Mouse (Mus musculus): ENCODE data around the gene Tmem102. TPM values are rescaled to one million over a fixed set of nuclear protein-coding genes. Genes with fewer than 3 reads are reported as not detected.

The Tmem102 gene
- 3.1 TPM in 2 replicates for polyA plus RNA-seq (2015; fragmentation: Nextera tagmentation; extraction: Ambion mirVana)

- ATAC-seq (replicated peaks; ENCODE audit: extremely low read depth, insufficient read depth, low FRiP score): no peak
- Histone ChIP-seq H3K4me3 (ENCODE audit: low read length) (peak within 1 kb of the TSS; percentile 74), H3K27ac (ENCODE audit: low read length) (no peak within 1 kb of the TSS), H3K36me3 (ENCODE audit: control insufficient read depth, insufficient read depth) (no peaks in the 10 kb centered on the region), H3K4me2 (ENCODE audit: low read depth, low read length) (peak within 1 kb of the TSS; percentile 99), H3K9me3 (replicated peaks; ENCODE audit: control insufficient read depth, low read length) (peaks cover 5% of the 10 kb centered on the region; the same call in 1 of the 2 replicates), H3K9ac (ENCODE audit: low read length) (peak within 1 kb of the TSS; percentile 18; the same call in 1 of the 2 replicates), H3K4me1 (ENCODE audit: control insufficient read depth, insufficient read depth, low read length) (peaks cover 38% of the 10 kb centered on the region), H3K27me3 (ENCODE audit: control insufficient read depth, insufficient read depth, low read length) (peaks cover 13% of the 10 kb centered on the region)
- 14% methylated on average over 29 of the region's 29 CpGs for WGBS
These were observed at the start of gene Tmem102 for GRCm38 (mm10) chr11:69804972-69805909. Tmem102 (minus strand) TSS chr11:69805624.

- Histone ChIP-seq H3K4me2 (ENCODE audit: low read depth, low read length) (no peak overlapping the region), H3K9ac (ENCODE audit: low read length) (no peak overlapping the region)
These were observed 49.3 kb upstream of the Tmem102 start for GRCm38 (mm10) chr11:69854680-69855079.

GRCm38 (mm10) chr11:69853994-69854393 lies 48.6 kb upstream of the Tmem102 start:
- no peak overlapping the region for H3K27ac ChIP-seq (ENCODE audit: low read length)
- H3K4me2 ChIP-seq (ENCODE audit: low read depth, low read length): no peak overlapping the region
- no peaks in the 10 kb centered on the region for H3K9me3 ChIP-seq (replicated peaks; ENCODE audit: control insufficient read depth, low read length)
- peaks cover 25% of the 10 kb centered on the region for H3K36me3 ChIP-seq (ENCODE audit: control insufficient read depth, insufficient read depth)
- H3K4me3 ChIP-seq (ENCODE audit: low read length): no peak overlapping the region
- H3K9ac ChIP-seq (ENCODE audit: low read length): no peak overlapping the region
- H3K4me1 ChIP-seq (ENCODE audit: control insufficient read depth, insufficient read depth, low read length): peaks cover 11% of the 10 kb centered on the region
- ATAC-seq (replicated peaks; ENCODE audit: extremely low read depth, insufficient read depth, low FRiP score): no peak
- peaks cover 12% of the 10 kb centered on the region; the same call in 1 of the 2 replicates for H3K27me3 ChIP-seq (ENCODE audit: control insufficient read depth, insufficient read depth, low read length)
- 33% methylated on average over 7 of the region's 7 CpGs for WGBS

More at GRCm38 (mm10) chr11:69854680-69855079, 49.3 kb upstream of the Tmem102 start:
- Histone ChIP-seq H3K27me3 (ENCODE audit: control insufficient read depth, insufficient read depth, low read length) (peaks cover 12% of the 10 kb centered on the region; the same call in 1 of the 2 replicates), H3K36me3 (ENCODE audit: control insufficient read depth, insufficient read depth) (peaks cover 20% of the 10 kb centered on the region), H3K27ac (ENCODE audit: low read length) (no peak overlapping the region), H3K4me1 (ENCODE audit: control insufficient read depth, insufficient read depth, low read length) (peaks cover 8% of the 10 kb centered on the region), H3K4me3 (ENCODE audit: low read length) (no peak overlapping the region), H3K9me3 (replicated peaks; ENCODE audit: control insufficient read depth, low read length) (no peaks in the 10 kb centered on the region)
- WGBS: 80% methylated on average over 10 of the region's 10 CpGs
- ATAC-seq (replicated peaks; ENCODE audit: extremely low read depth, insufficient read depth, low FRiP score): no peak

GRCm38 (mm10) chr11:69850754-69851153 lies 45.3 kb upstream of the Tmem102 start:
- 72% methylated on average over 8 of the region's 8 CpGs for WGBS
- no peaks in the 10 kb centered on the region for H3K9me3 ChIP-seq (replicated peaks; ENCODE audit: control insufficient read depth, low read length)
- peaks cover 30% of the 10 kb centered on the region for H3K36me3 ChIP-seq (ENCODE audit: control insufficient read depth, insufficient read depth)
- H3K4me2 ChIP-seq (ENCODE audit: low read depth, low read length): no peak overlapping the region
- no peak overlapping the region for H3K4me3 ChIP-seq (ENCODE audit: low read length)
- H3K4me1 ChIP-seq (ENCODE audit: control insufficient read depth, insufficient read depth, low read length): peaks cover 16% of the 10 kb centered on the region
- no peak for ATAC-seq (replicated peaks; ENCODE audit: extremely low read depth, insufficient read depth, low FRiP score)
- H3K9ac ChIP-seq (ENCODE audit: low read length): no peak overlapping the region
- H3K27ac ChIP-seq (ENCODE audit: low read length): no peak overlapping the region
- no peaks in the 10 kb centered on the region for H3K27me3 ChIP-seq (ENCODE audit: control insufficient read depth, insufficient read depth, low read length)

- H3K4me1 ChIP-seq (ENCODE audit: control insufficient read depth, insufficient read depth, low read length): peaks cover 22% of the 10 kb centered on the region
- H3K4me2 ChIP-seq (ENCODE audit: low read depth, low read length): no peak overlapping the region
- H3K4me3 ChIP-seq (ENCODE audit: low read length): no peak overlapping the region
- H3K9me3 ChIP-seq (replicated peaks; ENCODE audit: control insufficient read depth, low read length): no peaks in the 10 kb centered on the region
- H3K9ac ChIP-seq (ENCODE audit: low read length): no peak overlapping the region
- ATAC-seq (replicated peaks; ENCODE audit: extremely low read depth, insufficient read depth, low FRiP score): no peak
- 92% methylated on average over 15 of the region's 15 CpGs for WGBS
- H3K36me3 ChIP-seq (ENCODE audit: control insufficient read depth, insufficient read depth): peaks cover 30% of the 10 kb centered on the region
- no peaks in the 10 kb centered on the region for H3K27me3 ChIP-seq (ENCODE audit: control insufficient read depth, insufficient read depth, low read length)
- H3K27ac ChIP-seq (ENCODE audit: low read length): no peak overlapping the region
These were observed 44.5 kb upstream of the Tmem102 start for GRCm38 (mm10) chr11:69849884-69850283.

GRCm38 (mm10) chr11:69849128-69849527 lies 43.7 kb upstream of the Tmem102 start:
- Histone ChIP-seq H3K27ac (ENCODE audit: low read length) (peak overlapping the region; percentile 55), H3K27me3 (ENCODE audit: control insufficient read depth, insufficient read depth, low read length) (no peaks in the 10 kb centered on the region), H3K4me1 (ENCODE audit: control insufficient read depth, insufficient read depth, low read length) (peaks cover 22% of the 10 kb centered on the region), H3K4me2 (ENCODE audit: low read depth, low read length) (0 out of 2 replicates have a peak overlapping the region, but pooled peaks have one; percentile 0), H3K36me3 (ENCODE audit: control insufficient read depth, insufficient read depth) (peaks cover 30% of the 10 kb centered on the region), H3K9me3 (replicated peaks; ENCODE audit: control insufficient read depth, low read length) (no peaks in the 10 kb centered on the region), H3K4me3 (ENCODE audit: low read length) (no peak overlapping the region), H3K9ac (ENCODE audit: low read length) (no peak overlapping the region)
- ATAC-seq (replicated peaks; ENCODE audit: extremely low read depth, insufficient read depth, low FRiP score): no peak
- WGBS: 75% methylated on average over 9 of the region's 9 CpGs

GRCm38 (mm10) chr11:69848021-69848420 lies 42.6 kb upstream of the Tmem102 start:
- H3K27me3 ChIP-seq (ENCODE audit: control insufficient read depth, insufficient read depth, low read length): no peaks in the 10 kb centered on the region
- H3K9ac ChIP-seq (ENCODE audit: low read length): no peak overlapping the region
- no peak overlapping the region for H3K4me3 ChIP-seq (ENCODE audit: low read length)
- peaks cover 19% of the 10 kb centered on the region for H3K4me1 ChIP-seq (ENCODE audit: control insufficient read depth, insufficient read depth, low read length)
- peaks cover 30% of the 10 kb centered on the region for H3K36me3 ChIP-seq (ENCODE audit: control insufficient read depth, insufficient read depth)
- H3K4me2 ChIP-seq (ENCODE audit: low read depth, low read length): peak overlapping the region; percentile 78
- no peak overlapping the region for H3K27ac ChIP-seq (ENCODE audit: low read length)
- H3K9me3 ChIP-seq (replicated peaks; ENCODE audit: control insufficient read depth, low read length): no peaks in the 10 kb centered on the region
- 98% methylated on average over 6 of the region's 6 CpGs for WGBS
- ATAC-seq (replicated peaks; ENCODE audit: extremely low read depth, insufficient read depth, low FRiP score): no peak

GRCm38 (mm10) chr11:69846738-69847688 lies 41.6 kb upstream of the Tmem102 start:
- peaks cover 19% of the 10 kb centered on the region for H3K4me1 ChIP-seq (ENCODE audit: control insufficient read depth, insufficient read depth, low read length)
- 11% methylated on average over 37 of the region's 37 CpGs for WGBS
- ATAC-seq (replicated peaks; ENCODE audit: extremely low read depth, insufficient read depth, low FRiP score): peak; percentile 17

More at GRCm38 (mm10) chr11:69846738-69847688, 41.6 kb upstream of the Tmem102 start:
- peak overlapping the region; percentile 93 for H3K27ac ChIP-seq (ENCODE audit: low read length)
- no peaks in the 10 kb centered on the region for H3K9me3 ChIP-seq (replicated peaks; ENCODE audit: control insufficient read depth, low read length)
- H3K36me3 ChIP-seq (ENCODE audit: control insufficient read depth, insufficient read depth): peaks cover 30% of the 10 kb centered on the region
- peak overlapping the region; percentile 85 for H3K9ac ChIP-seq (ENCODE audit: low read length)
- H3K27me3 ChIP-seq (ENCODE audit: control insufficient read depth, insufficient read depth, low read length): no peaks in the 10 kb centered on the region
- peak overlapping the region; percentile 78 for H3K4me3 ChIP-seq (ENCODE audit: low read length)
- H3K4me2 ChIP-seq (ENCODE audit: low read depth, low read length): peak overlapping the region; percentile 78

Measured in heart, embryonic 16.5 days (tissue).